Comparison of ENCODE assay signal across 22 mouse cellular contexts in genomic region chr15:11626433-11626832, GRCm38 (mm10).
A peak's percentile ranks its signal among the peaks of the same experiment; 100 is the strongest.
DNase-seq lines count a peak whose midpoint lies in the region; ATAC-seq and TF ChIP-seq lines count a peak whose summit lies in the region.
"Had no signal": no experiment of that assay in that cellular context is flagged by ENCODE, and none has a peak within 500 bp of the region (broad histone marks: within the 10 kb centered on the region; RNA-seq: fewer than 3 reads in every experiment).

No protein-coding gene starts in this region.

- peaks cover 5% of the 10 kb centered on the region; the same call in 1 of the 2 replicates for H3K4me1 ChIP-seq in forebrain, embryonic 16.5 days (replicated peaks; ENCODE audit: control insufficient read depth, insufficient read depth, low read length)
- no peaks in the 10 kb centered on the region; the same call in 1 of the 2 replicates for H3K4me1 ChIP-seq in forebrain, embryonic 10.5 days
- no peaks in the 10 kb centered on the region for H3K4me1 ChIP-seq in heart, postnatal 0 days (ENCODE audit: control insufficient read depth, insufficient read depth)
- H3K4me1 ChIP-seq: heart, embryonic 13.5 days; hindbrain, embryonic 12.5 days; kidney, embryonic 15.5 days; limb, embryonic 13.5 days; liver, embryonic 12.5 days; midbrain, embryonic 12.5 days; neural tube, embryonic 15.5 days had no signal

- no peaks in the 10 kb centered on the region for H3K27me3 ChIP-seq in forebrain, embryonic 16.5 days (replicated peaks; ENCODE audit: control insufficient read depth, insufficient read depth, low read length)
- H3K27me3 ChIP-seq in forebrain, embryonic 10.5 days (ENCODE audit: poor library complexity, severe bottlenecking) = no peaks in the 10 kb centered on the region
- no peaks in the 10 kb centered on the region for H3K27me3 ChIP-seq in heart, postnatal 0 days (ENCODE audit: control insufficient read depth, insufficient read depth, low read length)
- H3K27me3 ChIP-seq: heart, embryonic 13.5 days; hindbrain, embryonic 12.5 days; kidney, embryonic 15.5 days; limb, embryonic 13.5 days; liver, embryonic 12.5 days; midbrain, embryonic 12.5 days; neural tube, embryonic 15.5 days had no signal

- DNase-seq in forebrain, embryonic 10.5 days (ENCODE audit: extremely low spot score, low spot score) = no peak
- no peak for DNase-seq in heart, postnatal 0 days (ENCODE audit: low spot score)
- no peak for DNase-seq in heart, postnatal 4 days
- DNase-seq in left cerebral cortex, postnatal 25 days (ENCODE audit: low spot score in 2 of 2) = peak; percentile 11 to 43
- DNase-seq in left cerebral cortex, adult 9 months (ENCODE audit: low spot score in 2 of 2) = no peak
- peak; percentile 32 to 34 for DNase-seq in layer of hippocampus, adult 8-10 months (ENCODE audit: low spot score in 2 of 2)
- DNase-seq: adrenal gland, postnatal 10 days; cerebellum, adult 2 months; gastrocnemius, postnatal 10 days; kidney, adult 11 months; kidney, postnatal 36 days; lung, adult 2 months; thymus, postnatal 25 days had no signal

- WGBS in forebrain, embryonic 16.5 days = 63% methylated on average over 9 of the region's 9 CpGs
- WGBS in forebrain, embryonic 10.5 days = 89% methylated on average over 9 of the region's 9 CpGs
- 60% methylated on average over 9 of the region's 9 CpGs for WGBS in heart, postnatal 0 days

- TF ChIP-seq EP300 in heart, postnatal 0 days (IDR thresholded peaks at IDR 0.05; ENCODE audit: low read depth) = no peak

- intact Hi-C loops in left cerebral cortex, postnatal 25 days (cut with DNase I) = no loop called here

- H3K27ac ChIP-seq in forebrain, embryonic 16.5 days (ENCODE audit: low read length) = no peak overlapping the region
- H3K27ac ChIP-seq in forebrain, embryonic 10.5 days = no peak overlapping the region
- H3K27ac ChIP-seq in heart, postnatal 0 days (ENCODE audit: low read depth) = no peak overlapping the region
- H3K27ac ChIP-seq: heart, embryonic 13.5 days; hindbrain, embryonic 12.5 days; kidney, embryonic 15.5 days; limb, embryonic 13.5 days; liver, embryonic 12.5 days; midbrain, embryonic 12.5 days; neural tube, embryonic 15.5 days had no signal

- ATAC-seq in forebrain, embryonic 16.5 days = peak; percentile 63
- ATAC-seq in heart, postnatal 0 days (ENCODE audit: insufficient read depth, low read depth) = no peak
- ATAC-seq in erythroid progenitor cell, adult 5-6 weeks (replicated peaks; ENCODE audit: low FRiP score, poor library complexity, severe bottlenecking) = no peak
- ATAC-seq: liver, embryonic 12.5 days had no signal

- TF ChIP-seq CTCF in heart, postnatal 0 days (IDR thresholded peaks at IDR 0.05; ENCODE audit: low read depth) = no peak

- H3K9me3 ChIP-seq in forebrain, embryonic 16.5 days (ENCODE audit: control insufficient read depth, low read length) = no peaks in the 10 kb centered on the region
- no peaks in the 10 kb centered on the region for H3K9me3 ChIP-seq in forebrain, embryonic 10.5 days
- no peaks in the 10 kb centered on the region for H3K9me3 ChIP-seq in heart, postnatal 0 days (replicated peaks; ENCODE audit: control insufficient read depth, low read length)
- H3K9me3 ChIP-seq: heart, embryonic 13.5 days; hindbrain, embryonic 12.5 days; kidney, embryonic 15.5 days; limb, embryonic 13.5 days; liver, embryonic 12.5 days; midbrain, embryonic 12.5 days; neural tube, embryonic 15.5 days had no signal

- H3K4me3 ChIP-seq in forebrain, embryonic 16.5 days (replicated peaks; ENCODE audit: low read length) = no peak overlapping the region
- no peak overlapping the region for H3K4me3 ChIP-seq in forebrain, embryonic 10.5 days
- no peak overlapping the region for H3K4me3 ChIP-seq in heart, postnatal 0 days (ENCODE audit: low read depth, low read length)
- H3K4me3 ChIP-seq: heart, embryonic 13.5 days; hindbrain, embryonic 12.5 days; kidney, embryonic 15.5 days; limb, embryonic 13.5 days; liver, embryonic 12.5 days; midbrain, embryonic 12.5 days; neural tube, embryonic 15.5 days had no signal

- H3K36me3 ChIP-seq in forebrain, embryonic 16.5 days (ENCODE audit: control insufficient read depth, insufficient read depth) = no peaks in the 10 kb centered on the region
- no peaks in the 10 kb centered on the region for H3K36me3 ChIP-seq in forebrain, embryonic 10.5 days (replicated peaks)
- no peaks in the 10 kb centered on the region for H3K36me3 ChIP-seq in heart, postnatal 0 days (replicated peaks; ENCODE audit: control insufficient read depth, insufficient read depth, low read length)
- H3K36me3 ChIP-seq: heart, embryonic 13.5 days; hindbrain, embryonic 12.5 days; kidney, embryonic 15.5 days; limb, embryonic 13.5 days; liver, embryonic 12.5 days; midbrain, embryonic 12.5 days; neural tube, embryonic 15.5 days had no signal

- H3K9ac ChIP-seq in forebrain, embryonic 16.5 days (replicated peaks; ENCODE audit: low read depth, low read length) = no peak overlapping the region
- no peak overlapping the region for H3K9ac ChIP-seq in heart, postnatal 0 days (replicated peaks; ENCODE audit: low read depth, low read length)
- H3K9ac ChIP-seq: heart, embryonic 13.5 days; hindbrain, embryonic 12.5 days; kidney, embryonic 15.5 days; limb, embryonic 13.5 days; liver, embryonic 12.5 days; midbrain, embryonic 12.5 days; neural tube, embryonic 15.5 days had no signal

- H3K4me2 ChIP-seq in forebrain, embryonic 16.5 days (ENCODE audit: low read length) = no peak overlapping the region
- H3K4me2 ChIP-seq in heart, postnatal 0 days (ENCODE audit: low read depth, low read length) = peak overlapping the region; percentile 34
- H3K4me2 ChIP-seq: heart, embryonic 13.5 days; hindbrain, embryonic 12.5 days; kidney, embryonic 15.5 days; limb, embryonic 13.5 days; liver, embryonic 12.5 days; midbrain, embryonic 12.5 days; neural tube, embryonic 15.5 days had no signal

Comparison
In these comparisons a context has a peak if more than half of its experiments do, and no peak if none do; other contexts are left out.
1. DNase-seq: peak in left cerebral cortex, postnatal 25 days (2 of 2) and layer of hippocampus, adult 8-10 months (2 of 2); none in forebrain, embryonic 10.5 days (single experiment), heart, postnatal 0 days (single experiment), heart, postnatal 4 days (single experiment) and left cerebral cortex, adult 9 months (0 of 2).